Comparison of ENCODE assay signal across 2 mouse cellular contexts in the genomic region with DNA sequence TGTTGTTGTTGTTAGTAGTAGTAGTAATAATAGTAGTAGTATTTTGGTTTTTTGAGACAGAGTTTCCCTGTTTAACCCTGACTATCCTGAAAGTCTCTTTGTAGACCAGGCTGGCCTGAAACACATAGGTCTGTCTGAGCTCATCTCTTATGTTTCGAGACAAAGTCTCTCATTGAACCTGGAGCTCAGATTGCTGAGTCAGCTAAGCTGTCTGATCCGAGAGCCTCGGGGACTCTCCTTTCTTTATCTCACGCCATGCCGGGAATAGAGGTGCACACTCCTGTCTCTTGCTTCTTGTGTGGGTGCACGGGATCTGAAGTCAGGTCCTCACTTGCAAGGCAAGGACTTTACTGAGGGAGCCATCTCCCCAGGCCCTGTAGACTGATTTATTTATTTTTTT.
TF ChIP-seq lines count a peak whose summit lies in the region.

No protein-coding gene starts in this region.

TF ChIP-seq in CH12.LX, 34 proteins besides CTCF, POLR2A, EP300 and RAD21:
- TF ChIP-seq RCOR1 (conservative IDR thresholded peaks at IDR 0.05; ENCODE audit: low read depth, low read length) (no peak), MXI1 (IDR thresholded peaks at IDR 0.05; ENCODE audit: low read depth, low read length) (no peak), IRF4 (IDR thresholded peaks at IDR 0.05; ENCODE audit: low read depth, low read length) (no peak), CHD2 (IDR thresholded peaks at IDR 0.05; ENCODE audit: low read length) (no peak), MAFK (IDR thresholded peaks at IDR 0.05; ENCODE audit: insufficient replicate concordance, low read length) (peak; percentile 79; the same call in 1 of the 2 replicates), POLR2AphosphoS2 (IDR thresholded peaks at IDR 0.05; ENCODE audit: low read depth, low read length) (no peak), MYC (IDR thresholded peaks at IDR 0.05; ENCODE audit: low read depth, low read length) (no peak), TCF12 (IDR thresholded peaks at IDR 0.05; ENCODE audit: low read depth, low read length) (no peak)

TF ChIP-seq in ES-E14, 5 proteins besides CTCF, POLR2A, EP300 and RAD21:
- TF ChIP-seq MAFK (IDR thresholded peaks at IDR 0.05; ENCODE audit: insufficient read depth, low read depth, low read length) (peak; percentile 80), CHD2 (IDR thresholded peaks at IDR 0.05; ENCODE audit: low read depth, low read length) (no peak), ZNF384 (IDR thresholded peaks at IDR 0.05; ENCODE audit: low read depth, low read length) (no peak)
